Mouse (Mus musculus): Measurements from ENCODE around the gene Mrgprb5. TPM values are rescaled to one million over a fixed set of nuclear protein-coding genes. Genes with fewer than 3 reads are reported as not detected.
"Not testable (repeated sequence)": the region's sequence is repeated elsewhere in the genome, so short reads cannot be mapped to it uniquely, and the experiment has no call there.

Gene Mrgprb5
- polyA plus RNA-seq (2015; fragmentation: Nextera tagmentation; extraction: Ambion mirVana): not detected in 2 replicates

DNA sequence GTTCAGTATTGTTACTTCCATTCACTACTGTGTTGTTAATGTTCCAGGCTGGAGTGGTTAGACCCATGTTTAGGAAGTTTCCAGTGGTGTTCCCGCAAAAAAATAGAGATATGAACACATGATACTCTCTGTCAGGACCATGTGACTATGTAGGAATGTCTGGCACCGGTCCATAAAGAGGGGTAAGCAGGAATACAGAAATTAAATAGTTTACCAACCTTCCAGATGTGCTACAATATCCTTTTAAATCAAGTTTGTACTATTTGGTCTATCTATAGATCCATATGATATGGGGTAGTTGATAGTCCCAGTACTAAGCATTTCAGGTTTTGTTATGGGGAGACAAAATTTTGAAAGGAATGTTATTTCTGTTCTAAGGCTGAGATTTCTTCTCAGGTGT, at the start of gene Mrgprb5:
Gene Mrgprb5, minus strand, starts transcription at position 101 of the 400 bp plus-strand sequence.
- H3K4me2 ChIP-seq (ENCODE audit: low read depth, low read length): no peak within 1 kb of the TSS
- WGBS: 74% methylated on average over 2 of the region's 2 CpGs
- no peaks in the 10 kb centered on the region for H3K9me3 ChIP-seq (replicated peaks; ENCODE audit: control insufficient read depth, low read length)
- H3K36me3 ChIP-seq (ENCODE audit: control insufficient read depth, insufficient read depth, low read length): no peaks in the 10 kb centered on the region
- no peak for ATAC-seq (ENCODE audit: insufficient read depth, low FRiP score)
- H3K27ac ChIP-seq (ENCODE audit: low read length): no peak within 1 kb of the TSS
- H3K4me3 ChIP-seq (replicated peaks; ENCODE audit: low read length): no peak within 1 kb of the TSS
- no peaks in the 10 kb centered on the region for H3K27me3 ChIP-seq (ENCODE audit: control insufficient read depth, insufficient read depth, low read length)
- H3K9ac ChIP-seq (ENCODE audit: low read length): no peak within 1 kb of the TSS
- no peaks in the 10 kb centered on the region for H3K4me1 ChIP-seq (ENCODE audit: control insufficient read depth, insufficient read depth, low read length)

GRCm38 (mm10) chr7:48199188-48199587, 30.4 kb upstream of the Mrgprb5 start, which contains the start of gene Mrgprb4:
Gene Mrgprb4 (minus strand): TSS chr7:48199288.
- Histone ChIP-seq H3K4me1 (ENCODE audit: control insufficient read depth, insufficient read depth, low read length) (no peaks in the 10 kb centered on the region), H3K4me2 (ENCODE audit: low read depth, low read length) (no peak within 1 kb of the TSS), H3K27me3 (ENCODE audit: control insufficient read depth, insufficient read depth, low read length) (no peaks in the 10 kb centered on the region), H3K4me3 (replicated peaks; ENCODE audit: low read length) (no peak within 1 kb of the TSS), H3K9ac (ENCODE audit: low read length) (no peak within 1 kb of the TSS), H3K27ac (ENCODE audit: low read length) (no peak within 1 kb of the TSS), H3K36me3 (ENCODE audit: control insufficient read depth, insufficient read depth, low read length) (no peaks in the 10 kb centered on the region), H3K9me3 (replicated peaks; ENCODE audit: control insufficient read depth, low read length) (no peaks in the 10 kb centered on the region)
- WGBS: 78% methylated on average over 3 of the region's 3 CpGs
- ATAC-seq (ENCODE audit: insufficient read depth, low FRiP score): no peak

- Histone ChIP-seq H3K4me3 (replicated peaks; ENCODE audit: low read length) (no peak overlapping the region), H3K4me1 (ENCODE audit: control insufficient read depth, insufficient read depth, low read length) (no peaks in the 10 kb centered on the region), H3K9ac (ENCODE audit: low read length) (no peak overlapping the region), H3K9me3 (replicated peaks; ENCODE audit: control insufficient read depth, low read length) (no peaks in the 10 kb centered on the region), H3K27me3 (ENCODE audit: control insufficient read depth, insufficient read depth, low read length) (no peaks in the 10 kb centered on the region), H3K4me2 (ENCODE audit: low read depth, low read length) (no peak overlapping the region), H3K27ac (ENCODE audit: low read length) (no peak overlapping the region), H3K36me3 (ENCODE audit: control insufficient read depth, insufficient read depth, low read length) (no peaks in the 10 kb centered on the region)
- ATAC-seq (ENCODE audit: insufficient read depth, low FRiP score): no peak
- 66% methylated on average over 2 of the region's 2 CpGs for WGBS
These were observed 1.3 kb downstream of the Mrgprb5 start for GRCm38 (mm10) chr7:48167471-48167870.

DNA sequence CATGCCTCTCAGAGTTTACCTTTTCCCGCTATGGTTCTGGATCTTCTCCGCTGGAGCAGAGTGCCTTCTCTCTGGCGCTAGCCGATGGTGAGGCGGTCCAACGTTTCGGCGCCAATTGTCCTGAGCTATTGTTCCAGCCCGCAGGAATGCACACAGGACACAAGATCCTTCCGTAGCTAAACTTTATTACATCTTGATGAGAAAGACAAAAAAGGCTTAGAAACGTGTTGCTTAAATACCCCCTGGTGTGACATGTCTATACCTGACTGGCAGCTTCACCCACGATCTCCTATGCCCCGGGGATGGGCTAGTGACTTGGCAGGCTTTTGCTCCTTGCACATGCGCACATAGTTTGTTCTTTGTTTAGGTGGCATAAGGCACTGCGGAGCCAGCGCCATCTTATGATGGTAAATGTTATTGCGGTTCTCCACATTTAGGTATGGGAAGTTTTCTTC, 30.5 kb downstream of the Mrgprb5 start:
- H3K9me3 ChIP-seq (replicated peaks; ENCODE audit: control insufficient read depth, low read length): no peaks in the 10 kb centered on the region
- peak overlapping the region; percentile 73 for H3K4me3 ChIP-seq (replicated peaks; ENCODE audit: low read length)
- H3K27ac ChIP-seq (ENCODE audit: low read length): peak overlapping the region; percentile 71
- H3K4me1 ChIP-seq (ENCODE audit: control insufficient read depth, insufficient read depth, low read length): no peaks in the 10 kb centered on the region
- no peaks in the 10 kb centered on the region for H3K36me3 ChIP-seq (ENCODE audit: control insufficient read depth, insufficient read depth, low read length)
- H3K4me2 ChIP-seq (ENCODE audit: low read depth, low read length): peak overlapping the region; percentile 71
- WGBS: 3% methylated on average over 17 of the region's 17 CpGs
- no peaks in the 10 kb centered on the region for H3K27me3 ChIP-seq (ENCODE audit: control insufficient read depth, insufficient read depth, low read length)
- peak overlapping the region; percentile 71 for H3K9ac ChIP-seq (ENCODE audit: low read length)
- peak; percentile 65; the same call in 1 of the 2 replicates for ATAC-seq (ENCODE audit: insufficient read depth, low FRiP score)

DNA sequence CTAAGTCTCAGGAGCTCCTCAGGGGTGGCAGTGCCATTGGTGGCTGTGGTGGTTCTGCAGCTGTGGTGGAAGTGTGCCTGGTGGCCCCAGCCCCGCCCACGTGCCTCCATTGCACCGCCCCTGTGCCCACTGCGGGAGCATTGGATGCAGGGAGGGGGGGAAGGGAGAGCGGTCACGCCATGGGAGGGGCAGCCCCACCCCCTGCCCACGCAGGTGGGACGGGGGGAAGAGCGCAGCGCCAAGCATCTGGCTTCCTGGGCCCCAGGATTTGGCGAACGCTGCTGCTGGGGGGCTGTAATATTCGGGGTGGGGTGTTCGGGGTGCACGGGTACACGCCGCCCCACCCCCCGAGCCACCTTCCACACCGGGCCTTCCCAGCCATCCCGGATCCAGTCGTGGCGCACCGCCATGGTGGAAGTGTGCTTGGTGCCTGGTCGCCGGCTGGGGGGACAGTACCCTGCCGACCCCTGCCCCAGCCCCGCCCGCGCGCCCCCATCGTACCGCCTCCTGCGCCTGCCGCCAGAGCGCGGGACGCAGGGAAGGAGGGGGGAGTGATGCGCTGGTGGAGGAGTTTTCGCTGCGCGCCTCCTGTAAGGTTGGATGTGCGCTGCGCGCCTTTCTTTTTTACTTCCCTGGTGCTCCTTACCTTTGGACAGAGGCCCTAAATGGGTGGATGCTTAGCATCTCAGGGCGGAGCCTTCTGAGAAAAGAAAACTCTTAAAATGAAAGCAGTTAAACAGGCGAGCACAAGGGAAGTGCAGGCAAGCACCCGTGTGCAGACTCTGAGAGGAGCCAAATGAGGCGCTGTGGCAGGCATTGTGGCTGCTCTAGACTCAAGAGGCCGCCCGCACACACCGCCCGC, 31.4 kb downstream of the Mrgprb5 start:
- Histone ChIP-seq H3K9me3 (replicated peaks; ENCODE audit: control insufficient read depth, low read length) (no peaks in the 10 kb centered on the region), H3K9ac (ENCODE audit: low read length) (peak overlapping the region; percentile 71), H3K36me3 (ENCODE audit: control insufficient read depth, insufficient read depth, low read length) (no peaks in the 10 kb centered on the region), H3K4me2 (ENCODE audit: low read depth, low read length) (peak overlapping the region; percentile 71), H3K4me3 (replicated peaks; ENCODE audit: low read length) (peak overlapping the region; percentile 73), H3K4me1 (ENCODE audit: control insufficient read depth, insufficient read depth, low read length) (no peaks in the 10 kb centered on the region), H3K27ac (ENCODE audit: low read length) (peak overlapping the region; percentile 71), H3K27me3 (ENCODE audit: control insufficient read depth, insufficient read depth, low read length) (no peaks in the 10 kb centered on the region)
- ATAC-seq (ENCODE audit: insufficient read depth, low FRiP score): peak; percentile 93
- under 1% methylated on average over 50 of the region's 52 CpGs for WGBS

GRCm38 (mm10) chr7:48132674-48133073, 36.1 kb downstream of the Mrgprb5 start:
- no peaks in the 10 kb centered on the region for H3K9me3 ChIP-seq (replicated peaks; ENCODE audit: control insufficient read depth, low read length)
- H3K9ac ChIP-seq (ENCODE audit: low read length): no peak overlapping the region
- 62% methylated on average over 4 of the region's 4 CpGs for WGBS
- ATAC-seq (ENCODE audit: insufficient read depth, low FRiP score): no peak
- H3K4me1 ChIP-seq (ENCODE audit: control insufficient read depth, insufficient read depth, low read length): no peaks in the 10 kb centered on the region
- no peaks in the 10 kb centered on the region for H3K27me3 ChIP-seq (ENCODE audit: control insufficient read depth, insufficient read depth, low read length)
- H3K4me3 ChIP-seq (replicated peaks; ENCODE audit: low read length): no peak overlapping the region
- no peak overlapping the region for H3K27ac ChIP-seq (ENCODE audit: low read length)
- no peak overlapping the region for H3K4me2 ChIP-seq (ENCODE audit: low read depth, low read length)
- H3K36me3 ChIP-seq (ENCODE audit: control insufficient read depth, insufficient read depth, low read length): no peaks in the 10 kb centered on the region

DNA sequence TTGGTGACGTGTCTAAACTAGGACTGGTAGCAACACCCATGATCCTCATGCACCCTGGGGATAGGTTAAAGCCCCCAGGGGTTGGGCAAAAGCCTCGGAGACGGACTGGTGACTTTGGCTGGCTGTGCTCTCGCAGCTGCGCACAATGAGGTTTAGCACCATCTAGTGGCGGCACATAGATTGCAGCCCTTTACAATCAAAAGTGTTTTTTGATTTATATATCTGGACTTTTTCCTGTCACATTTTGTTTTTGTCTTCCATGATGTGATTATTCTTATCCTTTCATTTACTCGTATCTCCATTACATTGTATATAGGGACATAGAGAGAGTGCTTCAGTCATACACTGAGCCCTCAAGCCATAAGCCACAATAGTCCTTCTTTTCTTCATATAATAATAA, 36.6 kb downstream of the Mrgprb5 start:
- not testable (repeated sequence) for H3K36me3 ChIP-seq (ENCODE audit: control insufficient read depth, insufficient read depth, low read length); H3K9ac ChIP-seq (ENCODE audit: low read length); H3K27ac ChIP-seq (ENCODE audit: low read length); H3K4me2 ChIP-seq (ENCODE audit: low read depth, low read length); H3K27me3 ChIP-seq (ENCODE audit: control insufficient read depth, insufficient read depth, low read length); ATAC-seq (ENCODE audit: insufficient read depth, low FRiP score); H3K4me1 ChIP-seq (ENCODE audit: control insufficient read depth, insufficient read depth, low read length); H3K9me3 ChIP-seq (replicated peaks; ENCODE audit: control insufficient read depth, low read length)
- under 1% methylated on average over 4 of the region's 7 CpGs for WGBS
- peak overlapping the region; percentile 49 for H3K4me3 ChIP-seq (replicated peaks; ENCODE audit: low read length)

DNA sequence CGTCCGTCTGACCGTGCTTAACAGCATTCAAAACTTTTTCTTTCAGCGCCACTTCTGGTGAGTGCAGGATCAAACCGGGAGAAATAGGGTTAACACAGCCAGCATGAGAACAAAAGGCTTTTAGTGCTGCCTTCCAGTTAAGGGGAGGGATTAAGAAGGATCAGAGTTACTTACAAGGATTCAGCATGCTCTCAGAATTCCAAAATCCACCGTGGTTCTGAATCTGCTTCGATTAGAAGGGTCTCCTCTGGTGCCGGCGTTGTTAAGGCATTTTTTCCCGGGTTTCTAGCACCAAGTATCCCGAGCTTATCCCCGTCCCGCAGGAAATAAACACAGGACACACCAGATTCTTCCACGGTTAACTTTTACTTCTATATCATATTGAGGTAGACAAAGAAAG, 37.0 kb downstream of the Mrgprb5 start:
- not testable (repeated sequence) for H3K9me3 ChIP-seq (replicated peaks; ENCODE audit: control insufficient read depth, low read length); H3K27me3 ChIP-seq (ENCODE audit: control insufficient read depth, insufficient read depth, low read length); ATAC-seq (ENCODE audit: insufficient read depth, low FRiP score); H3K4me1 ChIP-seq (ENCODE audit: control insufficient read depth, insufficient read depth, low read length); H3K36me3 ChIP-seq (ENCODE audit: control insufficient read depth, insufficient read depth, low read length)
- peak overlapping the region; percentile 51 for H3K4me2 ChIP-seq (ENCODE audit: low read depth, low read length)
- peak overlapping the region; percentile 90 for H3K27ac ChIP-seq (ENCODE audit: low read length)
- H3K9ac ChIP-seq (ENCODE audit: low read length): peak overlapping the region; percentile 69
- H3K4me3 ChIP-seq (replicated peaks; ENCODE audit: low read length): peak overlapping the region; percentile 49
- under 1% methylated on average over 10 of the region's 14 CpGs for WGBS

DNA sequence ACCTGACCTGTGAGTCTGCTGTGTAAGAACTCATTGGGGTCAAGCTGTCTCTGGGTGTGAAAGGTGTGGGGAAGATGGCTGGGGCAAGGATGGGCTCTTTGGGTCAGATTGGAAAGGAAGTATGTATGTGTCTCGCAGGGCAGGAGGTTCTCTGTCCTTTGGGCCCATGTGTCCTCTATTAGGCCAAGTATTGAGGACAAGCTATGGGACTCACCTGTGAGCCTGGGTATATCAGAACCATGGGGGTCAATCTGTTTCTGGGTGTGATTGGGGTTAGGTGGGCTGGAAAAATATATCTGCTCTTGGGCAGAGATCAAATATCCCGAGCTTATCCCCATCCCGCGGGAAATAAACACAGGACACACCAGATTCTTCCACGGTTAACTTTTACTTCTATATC, 45.0 kb downstream of the Mrgprb5 start:
- WGBS: 76% methylated on average over 5 of the region's 5 CpGs
- H3K4me2 ChIP-seq (ENCODE audit: low read depth, low read length): no peak overlapping the region
- H3K36me3 ChIP-seq (ENCODE audit: control insufficient read depth, insufficient read depth, low read length): no peaks in the 10 kb centered on the region
- no peaks in the 10 kb centered on the region for H3K4me1 ChIP-seq (ENCODE audit: control insufficient read depth, insufficient read depth, low read length)
- H3K27me3 ChIP-seq (ENCODE audit: control insufficient read depth, insufficient read depth, low read length): no peaks in the 10 kb centered on the region
- H3K27ac ChIP-seq (ENCODE audit: low read length): no peak overlapping the region
- no peak overlapping the region for H3K9ac ChIP-seq (ENCODE audit: low read length)
- no peak for ATAC-seq (ENCODE audit: insufficient read depth, low FRiP score)
- H3K4me3 ChIP-seq (replicated peaks; ENCODE audit: low read length): no peak overlapping the region
- no peaks in the 10 kb centered on the region for H3K9me3 ChIP-seq (replicated peaks; ENCODE audit: control insufficient read depth, low read length)

Data from stomach, embryonic 16.5 days (tissue).